Mouse (Mus musculus) limb, embryonic 14.5 days (tissue): ENCODE data around the gene Plekhj1. TPM values are rescaled to one million over a fixed set of nuclear protein-coding genes. Genes with fewer than 3 reads are reported as not detected.

Source experiments
- ATAC-seq: fragments of 200-750 bp; cut with Nextera tagmentation; 2 replicates; pipeline ENCODE4 v1.8.0; 2017; ENCODE audit warnings: low read depth, moderate number of reproducible peaks, moderate TSS enrichment; ENCODE audit not compliant: low FRiP score
- DNase-seq: peaks from one replicate; pipeline ENCODE4 v3.0.0-alpha.2; 2015; ENCODE audit warnings: low spot score
- H3K27ac ChIP-seq: fragments of 300-500 bp; sonication (generic); replicated peaks from 2 replicates; pipeline ENCODE4 v1.5.1; 2014; ENCODE audit warnings: low read depth, mild to moderate bottlenecking, low read length, moderate library complexity, mixed read lengths
- H3K27me3 ChIP-seq: fragments of 300-500 bp; sonication (generic); 2 replicates; pipeline ENCODE4 v1.6.1; 2014; ENCODE audit warnings: low read length, mixed read lengths; ENCODE audit not compliant: control insufficient read depth, insufficient read depth
- H3K36me3 ChIP-seq: fragments of 300-500 bp; sonication (generic); 2 replicates; pipeline ENCODE4 v1.6.1; 2014; ENCODE audit warnings: mild to moderate bottlenecking, low read length, moderate library complexity, mixed read lengths; ENCODE audit not compliant: control insufficient read depth, insufficient read depth
- H3K4me1 ChIP-seq: fragments of 300-500 bp; sonication (generic); 2 replicates; pipeline ENCODE4 v1.6.1; 2014; ENCODE audit warnings: antibody characterized with exemption, low read length, mixed read lengths; ENCODE audit not compliant: control insufficient read depth, insufficient read depth
- H3K4me2 ChIP-seq: fragments of 300-500 bp; sonication (generic); replicated peaks from 2 replicates; pipeline ENCODE4 v1.6.1; 2014; ENCODE audit warnings: low read depth, mild to moderate bottlenecking, low read length, moderate library complexity; ENCODE audit not compliant: severe bottlenecking
- H3K4me3 ChIP-seq: fragments of 300-500 bp; sonication (generic); replicated peaks from 2 replicates; pipeline ENCODE4 v1.5.1; 2014; ENCODE audit warnings: low read length
- H3K9ac ChIP-seq: fragments of 300-500 bp; sonication (generic); 2 replicates; pipeline ENCODE4 v1.6.1; 2014; ENCODE audit warnings: mild to moderate bottlenecking, low read depth, low read length, moderate library complexity; ENCODE audit not compliant: severe bottlenecking
- H3K9me3 ChIP-seq: fragments of 300-500 bp; sonication (generic); 2 replicates; pipeline ENCODE4 v1.6.1; 2016; ENCODE audit warnings: low read length; ENCODE audit not compliant: control insufficient read depth
- POLR2A ChIP-seq: fragments of 200-500 bp; IDR thresholded peaks from 2 replicates; pipeline ENCODE4 v1.8.0; 2012; ENCODE audit warnings: inconsistent platforms, mild to moderate bottlenecking, moderate library complexity, borderline replicate concordance; ENCODE audit not compliant: insufficient read depth, insufficient read length; ENCODE audit errors: extremely low read depth
- WGBS: fragments of 180-500 bp; shearing (Covaris S2); extraction: QIAGEN DNeasy Blood & Tissue Kit; methylation state at CpG from one replicate; pipeline ENCODE4 v1.1.7; 2014; 5-methylcytosine and 5-hydroxymethylcytosine counted together
- polyA plus RNA-seq, 2 experiments: library from polyadenylated mRNA; depleted of rRNA in 1 of 2; stranded (reverse) in 1 of 2; unstranded in 1 of 2; fragments of >200 nt; fragmentation: Nextera tagmentation in 1 of 2; extraction: Ambion mirVana in 1 of 2; gene quantifications; 2 replicates each; pipeline versions ENCODE4 v1.2.1 to v1.2.3; 2012 to 2014

Gene Plekhj1
- polyA plus RNA-seq, 2 experiments: 109 to 119 TPM

GRCm38 (mm10) chr10:80756099-80756498, 42.3 kb downstream of the Plekhj1 start:
- WGBS: 38% methylated on average over 3 of the region's 3 CpGs
- Histone ChIP-seq H3K4me3 (peak overlapping the region; percentile 97), H3K4me1 (peaks cover 25% of the 10 kb centered on the region), H3K4me2 (peak overlapping the region; percentile 96), H3K9me3 (no peaks in the 10 kb centered on the region), H3K36me3 (no peaks in the 10 kb centered on the region), H3K9ac (peak overlapping the region; percentile 93), H3K27ac (no peak overlapping the region), H3K27me3 (no peaks in the 10 kb centered on the region)
- no peak for ATAC-seq
- no peak for TF ChIP-seq POLR2A
- no peak for DNase-seq

DNA sequence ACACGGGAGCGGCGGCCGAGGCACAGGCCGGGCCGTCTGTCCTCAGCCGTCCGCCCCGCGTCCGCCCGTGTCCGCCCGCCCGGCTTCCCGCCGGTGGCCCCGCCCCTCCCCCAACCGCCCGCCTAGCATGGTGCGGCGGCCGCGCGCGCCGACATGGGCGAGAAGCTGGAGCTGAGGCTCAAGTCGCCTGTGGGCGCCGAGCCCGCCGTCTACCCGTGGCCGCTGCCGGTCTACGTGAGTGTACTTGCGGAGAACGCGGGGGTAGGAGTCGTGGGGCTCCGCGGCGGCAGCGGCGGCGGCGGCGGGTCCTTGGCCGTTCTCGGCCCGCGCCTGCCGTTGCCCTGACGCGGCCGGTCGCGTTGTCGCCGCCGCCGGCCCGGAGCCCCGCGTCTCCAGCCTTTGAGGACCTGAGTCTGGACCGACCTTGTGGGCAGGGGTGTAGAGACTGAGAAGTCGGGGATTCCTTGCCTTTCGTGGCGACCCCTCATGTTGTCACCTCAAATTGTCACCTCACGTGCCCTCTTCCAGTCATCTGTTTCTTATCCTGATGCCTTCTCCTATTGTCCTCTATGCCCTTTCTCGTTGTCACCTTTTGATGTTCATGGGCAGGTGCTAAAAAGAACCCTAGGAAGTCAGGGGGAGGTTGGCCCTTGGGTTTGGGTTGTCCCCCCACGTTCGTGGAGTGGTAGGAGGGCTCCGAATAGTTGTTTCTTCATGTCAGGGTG, 43.0 kb downstream of the Plekhj1 start:
- Histone ChIP-seq H3K27me3 (no peaks in the 10 kb centered on the region), H3K36me3 (no peaks in the 10 kb centered on the region), H3K9ac (peak overlapping the region; percentile 93), H3K27ac (peak overlapping the region; percentile 72), H3K4me1 (peaks cover 25% of the 10 kb centered on the region), H3K4me2 (peak overlapping the region; percentile 96), H3K4me3 (peak overlapping the region; percentile 97), H3K9me3 (no peaks in the 10 kb centered on the region)
- DNase-seq: no peak
- ATAC-seq: peak; percentile 20
- no peak for TF ChIP-seq POLR2A
- under 1% methylated on average over 56 of the region's 75 CpGs for WGBS

DNA sequence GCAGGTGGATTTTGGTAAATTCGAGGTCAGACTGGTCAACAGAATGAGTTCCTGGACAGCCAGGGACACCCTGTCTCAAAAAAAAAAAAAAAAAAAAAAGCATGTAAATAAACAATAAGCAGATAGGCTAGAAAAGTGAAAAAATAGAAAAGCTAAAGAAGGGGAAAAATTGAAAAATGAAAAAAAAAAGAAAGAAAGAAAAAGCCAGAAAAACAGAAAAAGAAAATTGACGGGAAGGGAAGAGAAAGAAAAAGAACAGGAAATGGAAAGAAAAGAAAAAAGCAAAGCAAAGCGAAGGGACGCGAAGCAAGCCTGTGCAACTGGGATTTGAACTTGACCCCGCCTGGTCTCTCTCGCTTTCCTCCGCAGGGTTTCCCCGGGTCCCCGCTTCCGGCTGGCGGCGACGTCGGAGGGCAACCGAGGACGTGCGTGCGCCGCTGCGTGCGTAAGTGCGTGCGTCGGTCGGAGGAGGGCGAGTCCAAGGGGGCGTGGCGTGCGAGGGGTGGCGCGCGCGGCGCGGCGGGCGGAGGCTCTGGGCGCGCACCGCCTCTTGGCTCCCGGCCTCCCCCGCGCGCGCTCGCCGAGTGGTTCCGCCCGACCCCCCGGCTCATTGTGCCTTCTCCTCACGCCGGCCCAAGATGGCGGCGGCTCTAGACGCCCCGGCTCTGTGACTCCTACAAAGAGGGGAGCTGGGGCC, 43.7 kb downstream of the Plekhj1 start, which contains the start of gene Dot1l:
Gene Dot1l (plus strand): TSS at position 613 of the 697 bp plus-strand sequence.
- H3K4me1 ChIP-seq: peaks cover 25% of the 10 kb centered on the region
- peak within 1 kb of the TSS; percentile 96 for H3K4me2 ChIP-seq
- H3K4me3 ChIP-seq: peak within 1 kb of the TSS; percentile 97
- no peaks in the 10 kb centered on the region for H3K9me3 ChIP-seq
- TF ChIP-seq POLR2A: no peak
- ATAC-seq (peak; percentile 93), DNase-seq (peak; percentile 96)
- peak within 1 kb of the TSS; percentile 93 for H3K9ac ChIP-seq
- no peaks in the 10 kb centered on the region for H3K36me3 ChIP-seq
- H3K27me3 ChIP-seq: no peaks in the 10 kb centered on the region
- WGBS: 2% methylated on average over 41 of the region's 57 CpGs
- H3K27ac ChIP-seq: peak within 1 kb of the TSS; percentile 72

GRCm38 (mm10) chr10:80752079-80752625, 46.3 kb downstream of the Plekhj1 start:
- Histone ChIP-seq H3K9me3 (no peaks in the 10 kb centered on the region), H3K27ac (no peak overlapping the region), H3K4me1 (peaks cover 15% of the 10 kb centered on the region), H3K9ac (no peak overlapping the region), H3K27me3 (no peaks in the 10 kb centered on the region), H3K4me3 (peak overlapping the region; percentile 13; the same call in 1 of the 2 replicates), H3K36me3 (no peaks in the 10 kb centered on the region), H3K4me2 (peak overlapping the region; percentile 41)
- TF ChIP-seq POLR2A: no peak
- ATAC-seq: peak; percentile 24
- peak; percentile 80 for DNase-seq
- 3% methylated on average over 6 of the region's 6 CpGs for WGBS

- Histone ChIP-seq H3K9ac (no peak overlapping the region), H3K36me3 (no peaks in the 10 kb centered on the region), H3K27ac (0 out of 2 replicates have a peak overlapping the region, but pooled peaks have one; percentile 2), H3K4me1 (peaks cover 6% of the 10 kb centered on the region), H3K4me2 (peak overlapping the region; percentile 41), H3K9me3 (no peaks in the 10 kb centered on the region), H3K27me3 (no peaks in the 10 kb centered on the region), H3K4me3 (peak overlapping the region; percentile 13; the same call in 1 of the 2 replicates)
- 8% methylated on average over 16 of the region's 16 CpGs for WGBS
- no peak for TF ChIP-seq POLR2A
- ATAC-seq: no peak
- DNase-seq: peak; percentile 44
These were observed 47.1 kb downstream of the Plekhj1 start for GRCm38 (mm10) chr10:80751188-80751832.
